Mouse (Mus musculus): ENCODE measurements around the gene Gm27021. TPM values are rescaled to one million over a fixed set of nuclear protein-coding genes. Genes with fewer than 3 reads are reported as not detected.

The Gm27021 gene
- total and polyA plus RNA-seq, 3 experiments = 0.21 to 0.54 TPM; not detected in 1

DNA sequence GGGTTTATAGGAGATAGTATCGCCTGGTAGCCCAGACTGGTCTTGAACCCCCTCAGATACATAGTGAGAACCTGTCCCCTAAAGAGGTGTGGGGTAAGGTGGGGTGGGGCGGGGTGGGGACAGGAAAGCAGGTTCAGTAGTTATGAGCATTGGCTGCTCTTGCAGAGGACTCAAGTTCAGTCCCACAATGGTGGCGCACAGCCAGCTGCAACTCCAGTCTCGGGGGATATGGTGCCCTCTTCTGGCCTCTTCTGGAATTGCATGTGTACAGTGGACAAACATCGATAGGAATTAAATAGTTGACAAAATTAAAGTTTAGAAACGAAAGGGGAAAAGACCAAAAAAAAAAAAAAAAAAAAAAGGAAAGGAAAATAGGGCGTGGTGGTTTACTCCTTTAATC lies 68.4 kb downstream of the Gm27021 start:
- peak overlapping the region; percentile 40; the same call in 1 of the 2 replicates for H3K9ac ChIP-seq (ENCODE audit: control insufficient read depth, low read depth, low read length, poor library complexity, severe bottlenecking)
- no peaks in the 10 kb centered on the region for H3K27me3 ChIP-seq (ENCODE audit: control insufficient read depth in 1 of 2, insufficient read depth in 2 of 2, low read length in 2 of 2)
- no peaks in the 10 kb centered on the region; a peak in 1 of 4 replicates for H3K36me3 ChIP-seq (ENCODE audit: control insufficient read depth in 1 of 2, insufficient read depth in 2 of 2, low read length in 2 of 2)
- H3K79me2 ChIP-seq (ENCODE audit: control insufficient read depth, insufficient read depth, low read length, poor library complexity) = no peaks in the 10 kb centered on the region
- DNase-seq (ENCODE audit: low read depth, low spot score) = peak; percentile 88
- H3K9me3 ChIP-seq (replicated peaks; ENCODE audit: insufficient read depth, low read length) = no peaks in the 10 kb centered on the region
- no peaks in the 10 kb centered on the region for H3K4me1 ChIP-seq (ENCODE audit: control insufficient read depth in 1 of 2, insufficient read depth in 2 of 2, low read length in 2 of 2)
- H3K27ac ChIP-seq (ENCODE audit: control insufficient read depth, low read depth, low read length) = no peak overlapping the region
- H3K4me3 ChIP-seq (ENCODE audit: control insufficient read depth in 1 of 2, insufficient read depth in 1 of 2, low read depth in 2 of 2, low read length in 2 of 2) = no peak overlapping the region
- no peak for TF ChIP-seq RCOR1 (IDR thresholded peaks at IDR 0.05; ENCODE audit: low read depth, low read length)
- peak; percentile 35; the same call in 1 of the 2 replicates for TF ChIP-seq SIN3A (IDR thresholded peaks at IDR 0.05; ENCODE audit: low read length)
- no peak for TF ChIP-seq HCFC1 (IDR thresholded peaks at IDR 0.05; ENCODE audit: low read depth, low read length)
- TF ChIP-seq MYC (IDR thresholded peaks at IDR 0.05; ENCODE audit: low read depth, low read length) = 0 out of 2 replicates have a peak, but pooled peaks have one; percentile 20
- TF ChIP-seq ZMIZ1 (IDR thresholded peaks at IDR 0.05; ENCODE audit: low read depth, low read length) = no peak
- no peak for TF ChIP-seq KAT2A (conservative IDR thresholded peaks at IDR 0.05; ENCODE audit: low read depth, low read length)
- no peak for TF ChIP-seq GATA1 (IDR thresholded peaks at IDR 0.05; ENCODE audit: low read depth, low read length)
- no peak for TF ChIP-seq ETS1 (IDR thresholded peaks at IDR 0.05; ENCODE audit: low read depth, low read length)
- TF ChIP-seq CTCF (IDR thresholded peaks at IDR 0.05 in 2 of 3, conservative IDR thresholded peaks at IDR 0.05 in 1 of 3; ENCODE audit: control insufficient read depth in 1 of 3, insufficient read depth in 1 of 3, low read depth in 2 of 3, low read length in 3 of 3, poor library complexity in 1 of 3, severe bottlenecking in 1 of 3) = peak; percentile 87 to 88 (median 87)
- TF ChIP-seq TAL1 (IDR thresholded peaks at IDR 0.05; ENCODE audit: low read length) = no peak
- no peak for TF ChIP-seq CHD1 (IDR thresholded peaks at IDR 0.05; ENCODE audit: low read depth, low read length)
- no peak for TF ChIP-seq ELF1 (IDR thresholded peaks at IDR 0.05; ENCODE audit: low read depth, low read length)
- TF ChIP-seq JUND (IDR thresholded peaks at IDR 0.05; ENCODE audit: low read depth, low read length) = no peak
- no peak for TF ChIP-seq GABPA (IDR thresholded peaks at IDR 0.05; ENCODE audit: low read depth, low read length)
- no peak for TF ChIP-seq POLR2A (IDR thresholded peaks at IDR 0.05; ENCODE audit: control insufficient read depth in 1 of 2, insufficient read depth in 1 of 2, low read depth in 1 of 2, low read length in 2 of 2, poor library complexity in 1 of 2)
- no peak for TF ChIP-seq TCF12 (IDR thresholded peaks at IDR 0.05; ENCODE audit: low read depth, low read length)
- no peak for TF ChIP-seq MAZ (IDR thresholded peaks at IDR 0.05; ENCODE audit: low read depth, low read length)
- no peak for TF ChIP-seq TBP (IDR thresholded peaks at IDR 0.05; ENCODE audit: low read depth, low read length)
- no peak for TF ChIP-seq EP300 (IDR thresholded peaks at IDR 0.05; ENCODE audit: low read depth in 1 of 2, low read length in 2 of 2)
- TF ChIP-seq ZNF384 (IDR thresholded peaks at IDR 0.05; ENCODE audit: low read depth, low read length) = peak; percentile 56
- no peak for TF ChIP-seq ZKSCAN1 (IDR thresholded peaks at IDR 0.05; ENCODE audit: low read depth, low read length)
- no peak for TF ChIP-seq MAX (IDR thresholded peaks at IDR 0.05; ENCODE audit: low read length)
- TF ChIP-seq POLR2AphosphoS5 (IDR thresholded peaks at IDR 0.05; ENCODE audit: borderline replicate concordance, low read depth, low read length) = no peak
- TF ChIP-seq UBTF (IDR thresholded peaks at IDR 0.05; ENCODE audit: borderline replicate concordance, insufficient read depth, low read depth, low read length) = no peak
- no peak for TF ChIP-seq MYB (IDR thresholded peaks at IDR 0.05; ENCODE audit: low read depth, low read length)
- no peak for TF ChIP-seq MAFK (IDR thresholded peaks at IDR 0.05; ENCODE audit: borderline replicate concordance, low read depth, low read length)
- no peak for TF ChIP-seq BHLHE40 (IDR thresholded peaks at IDR 0.05; ENCODE audit: borderline replicate concordance, low read depth, low read length)
- TF ChIP-seq USF1 (IDR thresholded peaks at IDR 0.05; ENCODE audit: low read depth, low read length) = no peak
- peak; percentile 62 for TF ChIP-seq ZC3H11A (IDR thresholded peaks at IDR 0.05; ENCODE audit: low read depth, low read length)
- TF ChIP-seq NRF1 (IDR thresholded peaks at IDR 0.05; ENCODE audit: insufficient read depth, low read depth, low read length, poor library complexity, severe bottlenecking) = no peak
- no peak for TF ChIP-seq USF2 (IDR thresholded peaks at IDR 0.05; ENCODE audit: borderline replicate concordance in 1 of 2, insufficient read depth in 1 of 2, low read depth in 1 of 2, low read length in 2 of 2)
- TF ChIP-seq MEF2A (IDR thresholded peaks at IDR 0.05; ENCODE audit: extremely low read depth, insufficient replicate concordance, low read depth, low read length, poor library complexity, severe bottlenecking) = no peak
- TF ChIP-seq RAD21 (IDR thresholded peaks at IDR 0.05; ENCODE audit: low read depth, low read length) = peak; percentile 83
- TF ChIP-seq E2F4 (IDR thresholded peaks at IDR 0.05; ENCODE audit: borderline replicate concordance, low read depth, low read length) = no peak
- no peak for TF ChIP-seq MXI1 (IDR thresholded peaks at IDR 0.05; ENCODE audit: low read depth, low read length)
- TF ChIP-seq SMC3 (IDR thresholded peaks at IDR 0.05; ENCODE audit: low read depth, low read length) = peak; percentile 73
- TF ChIP-seq POLR2AphosphoS2 (IDR thresholded peaks at IDR 0.05; ENCODE audit: low read length) = no peak
- no peak for TF ChIP-seq CHD2 (IDR thresholded peaks at IDR 0.05; ENCODE audit: low read length)

All from MEL (cell line).